Mouse (Mus musculus) olfactory bulb, adult 2 months (tissue): ENCODE data around the gene Drc7.

ENCODE experiments used
- CTCF ChIP-seq: fragments of 200-500 bp; IDR thresholded peaks from 2 replicates; pipeline ENCODE4 v1.5.1; 2012; ENCODE audit warnings: low read depth, mild to moderate bottlenecking, low read length, moderate library complexity; ENCODE audit not compliant: insufficient read depth
- POLR2A ChIP-seq: fragments of 200-500 bp; IDR thresholded peaks from 2 replicates; pipeline ENCODE4 v1.6.1; 2012; ENCODE audit warnings: mild to moderate bottlenecking, low read depth, low read length, moderate library complexity; ENCODE audit not compliant: insufficient read depth

GRCm38 (mm10) chr8:95037106-95037925 lies 17.6 kb upstream of the Drc7 start:
- TF ChIP-seq CTCF (no peak), POLR2A (no peak)
